Mouse (Mus musculus) CD8-positive naive resting alpha-beta T cell, adult 57 days (primary cell): Measurements from ENCODE around the gene Dnm1. TPM values are rescaled to one million over a fixed set of nuclear protein-coding genes. Genes with fewer than 3 reads are reported as not detected.

ENCODE experiments used
- total RNA-seq: library from RNA; stranded (reverse); gene quantifications from one replicate; pipeline ENCODE4 v1.2.4, GENCODE M21; 2023

Gene Dnm1
- not detected for total RNA-seq

GRCm38 (mm10) chr2:32353007-32353542 lies at the start of gene Dnm1:
Gene Dnm1, minus strand, starts transcription at chr2:32353338.

GRCm38 (mm10) chr2:32395484-32395945 lies 42.4 kb upstream of the Dnm1 start, which contains the start of gene Ptges2:
Gene Ptges2, plus strand, starts transcription at chr2:32395896.

GRCm38 (mm10) chr2:32387706-32388490 lies 34.8 kb upstream of the Dnm1 start, which contains the start of gene Lcn2:
Gene Lcn2, minus strand, starts transcription at chr2:32388252.

GRCm38 (mm10) chr2:32381775-32382223 lies 28.7 kb upstream of the Dnm1 start, which contains the start of gene 1110008P14Rik:
Gene 1110008P14Rik, minus strand, starts transcription at chr2:32381938.

GRCm38 (mm10) chr2:32352151-32353006 lies 759 bp downstream of the Dnm1 start, which contains the start of gene Ciz1:
Gene Ciz1, plus strand, starts transcription at chr2:32352327.

GRCm38 (mm10) chr2:32287923-32288367 lies 65.2 kb downstream of the Dnm1 start, which contains the start of gene Swi5:
Gene Swi5, minus strand, starts transcription at chr2:32288075.

GRCm38 (mm10) chr2:32287334-32287840 lies 65.8 kb downstream of the Dnm1 start, which contains the start of gene Golga2:
Gene Golga2, plus strand, starts transcription at chr2:32287384.

GRCm38 (mm10) chr2:32259657-32260417 lies 93.3 kb downstream of the Dnm1 start, which contains the start of gene Uck1:
Gene Uck1, minus strand, starts transcription at chr2:32260159.

Other genes with a start within 250 kb of the Dnm1 start
- gene Prrc2b, start 202.3 kb downstream of the Dnm1 start, total RNA-seq = 147 TPM
- 12.8 TPM for gene Pomt1, start 116.7 kb downstream of the Dnm1 start, total RNA-seq
- gene Uck1, start 93.2 kb downstream of the Dnm1 start, total RNA-seq = 103 TPM
- 49.5 TPM for gene Golga2, start 66.0 kb downstream of the Dnm1 start, total RNA-seq
- gene Swi5, start 65.3 kb downstream of the Dnm1 start, total RNA-seq = 72.3 TPM
- gene Ciz1, start 1.0 kb downstream of the Dnm1 start, total RNA-seq = 137 TPM
- gene 1110008P14Rik, start 28.6 kb upstream of the Dnm1 start, total RNA-seq = 23.0 TPM
- 2.4 TPM for gene Lcn2, start 34.9 kb upstream of the Dnm1 start, total RNA-seq
- 8.5 TPM for gene Ptges2, start 42.6 kb upstream of the Dnm1 start, total RNA-seq
- 4.7 TPM for gene Naif1, start 97.1 kb upstream of the Dnm1 start, total RNA-seq
- gene Slc25a25, start 98.1 kb upstream of the Dnm1 start, total RNA-seq = 65.7 TPM
- 137 TPM for gene Fam102a, start 182.0 kb upstream of the Dnm1 start, total RNA-seq
- gene Dpm2, start 217.5 kb upstream of the Dnm1 start, total RNA-seq = 63.7 TPM
- 0.89 TPM for gene Pip5kl1, start 221.5 kb upstream of the Dnm1 start, total RNA-seq
- not detected for gene 9430097D07Rik, start 222.3 kb upstream of the Dnm1 start, total RNA-seq
- gene St6galnac4, start 233.8 kb upstream of the Dnm1 start, total RNA-seq = 21.0 TPM
- gene St6galnac6, start 246.4 kb upstream of the Dnm1 start, total RNA-seq = 2.3 TPM